Mouse (Mus musculus): ENCODE measurements at regions not wholly inside any gene's neighbourhood (a gene's known extent, or its start where the extent isn't known, plus 50 kb on each side); places are given as distances from the start of the nearest gene placed in this dataset.

DNA sequence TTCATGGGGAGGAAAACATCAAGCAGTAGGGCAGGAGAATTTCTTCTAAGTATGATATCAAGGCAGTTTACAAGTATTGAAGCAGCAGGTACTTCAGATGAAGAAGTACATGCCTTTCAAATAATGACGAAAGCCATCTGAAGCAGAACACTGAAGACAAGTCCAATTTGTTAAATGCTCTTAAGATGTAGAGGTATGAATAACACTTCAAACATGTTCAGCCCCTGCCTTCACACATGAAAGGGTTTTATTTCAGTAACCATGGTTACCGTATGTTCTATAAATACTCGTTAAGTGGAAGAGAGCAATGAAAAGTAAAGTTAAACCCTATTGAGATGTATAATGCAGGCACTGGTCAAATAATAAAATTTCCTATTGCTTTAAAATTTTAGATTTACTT lies 101.8 kb downstream of the Mospd2 start:
- H3K27ac ChIP-seq (ENCODE audit: insufficient read depth, low read length), result no peak overlapping the region
- no peak for DNase-seq (ENCODE audit: low read depth in 1 of 2, low spot score in 2 of 2)
- H3K27me3 ChIP-seq (ENCODE audit: control insufficient read depth, insufficient read depth, low read length), result no peaks in the 10 kb centered on the region
- no peak overlapping the region for H3K4me3 ChIP-seq (ENCODE audit: extremely low read depth, insufficient read depth, insufficient read length)
- no peaks in the 10 kb centered on the region for H3K36me3 ChIP-seq (ENCODE audit: control insufficient read depth, insufficient read depth, low read length)
- no peaks in the 10 kb centered on the region for H3K4me1 ChIP-seq (ENCODE audit: control insufficient read depth, insufficient read depth, insufficient read length)
- WGBS, result 82% methylated on average over 3 of the region's 3 CpGs
- no peak for TF ChIP-seq POLR2A (IDR thresholded peaks at IDR 0.05; ENCODE audit: low read depth, low read length)
- TF ChIP-seq CTCF (IDR thresholded peaks at IDR 0.05; ENCODE audit: extremely low read depth, insufficient read depth, insufficient read length, insufficient replicate concordance), result no peak

DNA sequence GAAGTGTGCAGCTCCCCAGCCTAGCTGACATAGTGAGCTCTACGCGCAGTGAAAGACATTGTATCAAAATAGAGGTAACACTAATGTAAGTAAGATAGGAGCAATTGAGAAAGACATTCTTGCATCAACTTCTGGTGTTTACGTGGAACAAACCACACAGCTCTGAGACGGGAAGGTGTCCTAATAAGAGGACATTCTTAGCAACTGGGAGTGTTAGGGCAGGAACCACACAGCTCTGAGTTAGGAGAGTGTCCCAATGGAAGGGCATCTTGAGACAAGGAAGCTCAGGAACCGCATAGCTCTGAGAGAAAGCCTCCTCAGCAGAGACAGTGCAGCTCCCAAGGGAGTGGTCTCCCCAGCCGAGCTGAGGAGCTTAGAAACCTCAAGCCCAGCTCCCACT lies 139.8 kb downstream of the Mospd2 start:
- TF ChIP-seq POLR2A (IDR thresholded peaks at IDR 0.05; ENCODE audit: low read depth, low read length) (no peak), CTCF (IDR thresholded peaks at IDR 0.05; ENCODE audit: extremely low read depth, insufficient read depth, insufficient read length, insufficient replicate concordance) (no peak)
- Histone ChIP-seq H3K36me3 (ENCODE audit: control insufficient read depth, insufficient read depth, low read length) (no peaks in the 10 kb centered on the region), H3K27me3 (ENCODE audit: control insufficient read depth, insufficient read depth, low read length) (no peaks in the 10 kb centered on the region), H3K27ac (ENCODE audit: insufficient read depth, low read length) (no peak overlapping the region), H3K4me3 (ENCODE audit: extremely low read depth, insufficient read depth, insufficient read length) (no peak overlapping the region), H3K4me1 (ENCODE audit: control insufficient read depth, insufficient read depth, insufficient read length) (peaks cover 3% of the 10 kb centered on the region; the same call in 1 of the 2 replicates)
- WGBS, result 82% methylated on average over 6 of the region's 6 CpGs
- no peak for DNase-seq (ENCODE audit: low read depth in 1 of 2, low spot score in 2 of 2)

DNA sequence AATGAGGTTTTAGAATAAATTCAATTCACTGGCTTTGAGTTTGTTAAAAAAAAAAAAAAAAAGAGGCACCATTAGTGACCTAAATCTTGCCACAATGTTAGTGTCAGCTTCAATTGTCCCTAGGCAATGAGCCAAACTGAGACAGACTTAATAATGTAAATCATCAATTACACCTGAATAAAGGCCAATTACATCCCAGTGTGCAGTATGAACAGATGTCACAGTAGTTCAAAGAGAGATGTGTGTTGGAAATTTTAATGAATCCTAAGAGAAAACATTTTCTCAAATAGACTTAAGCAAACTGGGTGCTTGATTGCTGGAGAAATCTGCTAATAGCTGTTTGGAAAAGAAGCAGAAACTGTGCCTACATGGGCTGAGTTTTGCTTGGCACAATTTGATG lies 159.3 kb downstream of the Mospd2 start:
- H3K4me1 ChIP-seq (ENCODE audit: control insufficient read depth, insufficient read depth, insufficient read length), result no peaks in the 10 kb centered on the region
- H3K27ac ChIP-seq (ENCODE audit: insufficient read depth, low read length), result no peak overlapping the region
- H3K4me3 ChIP-seq (ENCODE audit: extremely low read depth, insufficient read depth, insufficient read length), result no peak overlapping the region
- DNase-seq (ENCODE audit: low read depth in 1 of 2, low spot score in 2 of 2), result no peak
- H3K27me3 ChIP-seq (ENCODE audit: control insufficient read depth, insufficient read depth, low read length), result no peaks in the 10 kb centered on the region
- H3K36me3 ChIP-seq (ENCODE audit: control insufficient read depth, insufficient read depth, low read length), result no peaks in the 10 kb centered on the region
- no peak for TF ChIP-seq CTCF (IDR thresholded peaks at IDR 0.05; ENCODE audit: extremely low read depth, insufficient read depth, insufficient read length, insufficient replicate concordance)
- TF ChIP-seq POLR2A (IDR thresholded peaks at IDR 0.05; ENCODE audit: low read depth, low read length), result no peak

- TF ChIP-seq POLR2A (IDR thresholded peaks at IDR 0.05; ENCODE audit: low read depth, low read length), result no peak
- TF ChIP-seq CTCF (IDR thresholded peaks at IDR 0.05; ENCODE audit: extremely low read depth, insufficient read depth, insufficient read length, insufficient replicate concordance), result peak; percentile 7; the same call in 1 of the 2 replicates
- no peaks in the 10 kb centered on the region for H3K4me1 ChIP-seq (ENCODE audit: control insufficient read depth, insufficient read depth, insufficient read length)
- DNase-seq (ENCODE audit: low read depth in 1 of 2, low spot score in 2 of 2), result peak in 1 of 2 experiments; percentile 15
- no peak overlapping the region for H3K27ac ChIP-seq (ENCODE audit: insufficient read depth, low read length)
- H3K36me3 ChIP-seq (ENCODE audit: control insufficient read depth, insufficient read depth, low read length), result no peaks in the 10 kb centered on the region
- no peaks in the 10 kb centered on the region for H3K27me3 ChIP-seq (ENCODE audit: control insufficient read depth, insufficient read depth, low read length)
- WGBS, result 36% methylated on average over 3 of the region's 3 CpGs
- H3K4me3 ChIP-seq (ENCODE audit: extremely low read depth, insufficient read depth, insufficient read length), result no peak overlapping the region
Observed at GRCm38 (mm10) chrX:164787293-164787692, 192.9 kb downstream of the Mospd2 start.

DNA sequence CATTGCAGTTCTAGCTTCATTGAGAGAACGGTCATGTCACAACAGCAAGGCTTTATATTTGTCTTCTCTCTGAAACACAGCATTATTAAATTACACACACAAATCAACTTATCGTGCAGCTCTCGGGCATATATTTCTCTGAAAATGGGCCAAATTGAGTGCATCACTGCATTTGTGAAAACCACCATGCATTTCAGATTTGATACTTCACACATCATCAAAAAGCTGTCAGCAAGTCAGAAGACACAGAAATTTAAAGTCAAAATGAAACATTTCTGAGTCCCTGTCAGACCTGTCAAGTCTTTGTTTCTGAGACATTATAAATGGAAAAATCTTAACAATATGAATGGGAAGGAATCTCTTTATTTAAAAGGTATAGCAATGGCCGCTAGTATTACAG lies 215.3 kb downstream of the Mospd2 start:
- DNase-seq (ENCODE audit: low read depth in 1 of 2, low spot score in 2 of 2), result no peak
- Histone ChIP-seq H3K4me3 (ENCODE audit: extremely low read depth, insufficient read depth, insufficient read length) (no peak overlapping the region), H3K27ac (ENCODE audit: insufficient read depth, low read length) (no peak overlapping the region), H3K27me3 (ENCODE audit: control insufficient read depth, insufficient read depth, low read length) (no peaks in the 10 kb centered on the region), H3K4me1 (ENCODE audit: control insufficient read depth, insufficient read depth, insufficient read length) (no peaks in the 10 kb centered on the region), H3K36me3 (ENCODE audit: control insufficient read depth, insufficient read depth, low read length) (no peaks in the 10 kb centered on the region)
- TF ChIP-seq CTCF (IDR thresholded peaks at IDR 0.05; ENCODE audit: extremely low read depth, insufficient read depth, insufficient read length, insufficient replicate concordance), result no peak
- no peak for TF ChIP-seq POLR2A (IDR thresholded peaks at IDR 0.05; ENCODE audit: low read depth, low read length)
- 85% methylated on average over 4 of the region's 4 CpGs for WGBS

DNA sequence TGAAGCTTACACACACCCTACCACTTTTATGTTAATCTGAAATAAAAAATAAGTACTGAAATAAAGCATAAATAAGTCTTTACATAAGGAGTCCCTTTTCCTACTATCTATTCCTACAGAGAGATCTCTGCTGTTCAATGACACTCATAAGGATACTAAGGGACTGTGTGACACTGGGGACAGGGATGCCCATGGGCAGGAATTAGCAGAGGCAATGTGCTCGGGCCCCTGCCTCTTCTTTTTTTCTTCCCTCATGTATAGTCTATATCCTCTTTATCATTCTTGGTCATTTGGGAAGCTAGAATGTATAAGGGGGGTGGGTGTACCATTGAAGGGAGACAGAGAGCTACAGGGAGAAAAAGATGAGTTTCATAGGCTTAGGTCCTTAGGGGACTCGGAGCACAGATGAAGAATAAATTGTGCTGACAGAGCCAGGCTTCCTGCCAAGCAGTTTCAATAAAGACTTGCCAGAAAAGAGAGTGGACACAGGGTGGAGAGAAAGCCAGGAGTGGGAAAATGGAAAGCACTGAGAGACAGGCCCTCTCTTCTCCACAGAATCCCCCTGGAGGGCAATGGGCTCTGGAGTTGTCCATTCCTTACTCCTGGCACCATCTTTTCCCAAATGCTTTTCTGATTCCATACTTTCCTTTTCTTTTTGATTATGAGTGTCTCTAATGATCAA lies 216.3 kb downstream of the Mospd2 start:
- DNase-seq (ENCODE audit: low read depth in 1 of 2, low spot score in 2 of 2), result no peak
- H3K27me3 ChIP-seq (ENCODE audit: control insufficient read depth, insufficient read depth, low read length), result no peaks in the 10 kb centered on the region
- WGBS, result 80% methylated on average over 2 of the region's 2 CpGs
- H3K4me1 ChIP-seq (ENCODE audit: control insufficient read depth, insufficient read depth, insufficient read length), result no peaks in the 10 kb centered on the region
- no peaks in the 10 kb centered on the region for H3K36me3 ChIP-seq (ENCODE audit: control insufficient read depth, insufficient read depth, low read length)
- H3K4me3 ChIP-seq (ENCODE audit: extremely low read depth, insufficient read depth, insufficient read length), result no peak overlapping the region
- TF ChIP-seq POLR2A (IDR thresholded peaks at IDR 0.05; ENCODE audit: low read depth, low read length) (no peak), CTCF (IDR thresholded peaks at IDR 0.05; ENCODE audit: extremely low read depth, insufficient read depth, insufficient read length, insufficient replicate concordance) (no peak)
- H3K27ac ChIP-seq (ENCODE audit: insufficient read depth, low read length), result no peak overlapping the region

DNA sequence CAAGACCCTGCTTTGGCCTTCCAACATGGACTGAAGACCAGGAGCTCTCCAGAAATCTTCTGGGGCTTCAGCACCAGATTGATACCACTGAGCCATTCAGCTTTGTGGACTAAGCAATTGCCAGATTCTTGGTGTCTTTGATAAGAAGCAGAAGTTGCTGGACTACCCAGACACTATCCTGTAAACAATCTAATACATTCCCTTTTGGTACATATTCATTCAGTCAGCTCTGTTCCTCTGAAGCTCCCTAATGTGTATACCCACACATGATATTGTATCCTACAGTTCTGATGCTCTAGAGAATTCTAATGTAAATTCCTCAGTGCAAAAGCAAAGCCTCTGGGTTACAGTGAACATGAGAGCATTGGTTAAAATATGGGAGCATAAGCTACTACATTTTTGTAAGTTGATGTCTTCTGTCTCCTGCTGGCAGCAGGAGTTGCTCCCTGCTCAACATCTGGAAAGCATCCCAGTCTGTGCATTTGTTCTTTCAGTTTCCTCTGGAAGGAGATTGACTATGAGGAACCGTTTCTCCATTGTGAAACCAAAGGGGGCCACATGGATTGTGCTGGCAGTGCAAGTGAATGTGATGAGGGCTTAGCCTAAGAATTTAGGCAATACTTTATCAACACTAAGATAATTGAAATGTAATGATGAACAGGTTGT lies 234.5 kb downstream of the Mospd2 start:
- Histone ChIP-seq H3K27ac (ENCODE audit: insufficient read depth, low read length) (no peak overlapping the region), H3K4me3 (ENCODE audit: extremely low read depth, insufficient read depth, insufficient read length) (no peak overlapping the region), H3K4me1 (ENCODE audit: control insufficient read depth, insufficient read depth, insufficient read length) (no peaks in the 10 kb centered on the region), H3K27me3 (ENCODE audit: control insufficient read depth, insufficient read depth, low read length) (no peaks in the 10 kb centered on the region), H3K36me3 (ENCODE audit: control insufficient read depth, insufficient read depth, low read length) (no peaks in the 10 kb centered on the region)
- TF ChIP-seq POLR2A (IDR thresholded peaks at IDR 0.05; ENCODE audit: low read depth, low read length), result no peak
- no peak for TF ChIP-seq CTCF (IDR thresholded peaks at IDR 0.05; ENCODE audit: extremely low read depth, insufficient read depth, insufficient read length, insufficient replicate concordance)
- no peak for DNase-seq (ENCODE audit: low read depth in 1 of 2, low spot score in 2 of 2)
- 21% methylated on average over 1 of the region's 1 CpGs for WGBS

Data from spleen, adult 2 months (tissue).